Mouse (Mus musculus) limb, embryonic 13.5 days (tissue): ENCODE data around the gene Scube3. TPM values are rescaled to one million over a fixed set of nuclear protein-coding genes. Genes with fewer than 3 reads are reported as not detected.

Experiments used
- ATAC-seq: fragments of 200-750 bp; cut with Nextera tagmentation; 2 replicates; pipeline ENCODE4 v1.8.0; 2017; ENCODE audit warnings: low read depth, moderate number of reproducible peaks, moderate TSS enrichment; ENCODE audit not compliant: low FRiP score
- H3K27ac ChIP-seq: fragments of 300-500 bp; sonication (generic); 2 replicates; pipeline ENCODE4 v1.5.1; 2015; ENCODE audit warnings: inconsistent platforms, mild to moderate bottlenecking, moderate library complexity
- H3K27me3 ChIP-seq: fragments of 300-500 bp; sonication (generic); 2 replicates; pipeline ENCODE4 v1.6.1; 2015; ENCODE audit warnings: mild to moderate bottlenecking, inconsistent platforms
- H3K36me3 ChIP-seq: fragments of 300-500 bp; sonication (generic); 2 replicates; pipeline ENCODE4 v1.6.1; 2015; ENCODE audit warnings: inconsistent platforms, mild to moderate bottlenecking, moderate library complexity
- H3K4me1 ChIP-seq: fragments of 300-500 bp; sonication (generic); 2 replicates; pipeline ENCODE4 v1.6.1; 2015; ENCODE audit warnings: inconsistent platforms
- H3K4me2 ChIP-seq: fragments of 300-500 bp; sonication (generic); replicated peaks from 2 replicates; pipeline ENCODE4 v1.6.1; 2015; ENCODE audit warnings: inconsistent platforms, mild to moderate bottlenecking, moderate library complexity
- H3K4me3 ChIP-seq: fragments of 300-500 bp; sonication (generic); 2 replicates; pipeline ENCODE4 v1.5.1; 2015; ENCODE audit warnings: moderate library complexity, mild to moderate bottlenecking, inconsistent platforms
- H3K9ac ChIP-seq: fragments of 300-500 bp; sonication (generic); 2 replicates; pipeline ENCODE4 v1.6.1; 2015; ENCODE audit warnings: mild to moderate bottlenecking, inconsistent platforms
- H3K9me3 ChIP-seq: fragments of 300-500 bp; sonication (generic); 2 replicates; pipeline ENCODE4 v1.6.1; 2016; ENCODE audit warnings: inconsistent platforms
- WGBS: fragments of 180-500 bp; shearing (Covaris S2); methylation state at CpG from one replicate; pipeline ENCODE4 v1.1.7; 2015; 5-methylcytosine and 5-hydroxymethylcytosine counted together
- polyA plus RNA-seq: library from polyadenylated mRNA; unstranded; fragments of >200 nt; fragmentation: Nextera tagmentation; extraction: Ambion mirVana; gene quantifications from 2 replicates; pipeline ENCODE4 v1.2.1, GENCODE M21; 2015

Gene Scube3
- polyA plus RNA-seq, 1 experiment from 2014 or later: 10.3 TPM

- peaks cover 56% of the 10 kb centered on the region for H3K36me3 ChIP-seq
- no peak for ATAC-seq
- no peaks in the 10 kb centered on the region for H3K9me3 ChIP-seq
- WGBS: 77% methylated on average over 6 of the region's 6 CpGs
- no peak overlapping the region for H3K27ac ChIP-seq
- H3K4me3 ChIP-seq: no peak overlapping the region
- no peak overlapping the region for H3K4me2 ChIP-seq
- H3K27me3 ChIP-seq: no peaks in the 10 kb centered on the region
- H3K9ac ChIP-seq: no peak overlapping the region
- peaks cover 40% of the 10 kb centered on the region for H3K4me1 ChIP-seq
These were observed 11.2 kb downstream of the Scube3 start for GRCm38 (mm10) chr17:28153095-28153494.

DNA sequence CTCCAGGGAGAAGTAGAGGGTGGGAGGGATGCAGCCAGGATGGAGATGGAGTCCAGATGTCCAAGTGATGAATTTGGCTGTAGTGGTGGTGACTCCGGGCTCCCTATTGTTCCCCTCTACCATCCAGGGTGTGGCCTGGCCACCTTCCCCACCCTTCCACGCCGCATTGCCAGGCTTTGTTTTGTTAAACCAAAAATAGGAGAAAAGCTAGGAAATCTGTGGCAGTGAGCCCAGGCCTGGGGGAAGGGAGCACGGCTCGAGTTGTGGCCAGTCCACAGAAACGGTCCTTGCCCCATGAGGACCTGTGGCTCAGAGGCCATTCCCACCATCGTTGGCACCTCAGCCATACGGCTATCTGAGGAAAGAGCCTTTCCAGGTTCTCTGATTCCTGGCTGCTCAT, 13.0 kb downstream of the Scube3 start:
- Histone ChIP-seq H3K9me3 (no peaks in the 10 kb centered on the region), H3K36me3 (peaks cover 56% of the 10 kb centered on the region), H3K4me3 (no peak overlapping the region), H3K27ac (no peak overlapping the region), H3K27me3 (no peaks in the 10 kb centered on the region), H3K9ac (no peak overlapping the region), H3K4me2 (no peak overlapping the region), H3K4me1 (peaks cover 40% of the 10 kb centered on the region)
- ATAC-seq: no peak
- WGBS: 87% methylated on average over 8 of the region's 8 CpGs

GRCm38 (mm10) chr17:28160361-28160760, 18.4 kb downstream of the Scube3 start:
- Histone ChIP-seq H3K9ac (no peak overlapping the region), H3K36me3 (peaks cover 73% of the 10 kb centered on the region), H3K4me1 (peaks cover 54% of the 10 kb centered on the region), H3K27ac (peak overlapping the region; percentile 22; the same call in 1 of the 2 replicates), H3K27me3 (0 out of 2 replicates have a peak, but pooled peaks cover 6% of the 10 kb centered on the region), H3K9me3 (no peaks in the 10 kb centered on the region), H3K4me2 (peak overlapping the region; percentile 36), H3K4me3 (no peak overlapping the region)
- peak; percentile 8; the same call in 1 of the 2 replicates for ATAC-seq
- 6% methylated on average over 10 of the region's 10 CpGs for WGBS

DNA sequence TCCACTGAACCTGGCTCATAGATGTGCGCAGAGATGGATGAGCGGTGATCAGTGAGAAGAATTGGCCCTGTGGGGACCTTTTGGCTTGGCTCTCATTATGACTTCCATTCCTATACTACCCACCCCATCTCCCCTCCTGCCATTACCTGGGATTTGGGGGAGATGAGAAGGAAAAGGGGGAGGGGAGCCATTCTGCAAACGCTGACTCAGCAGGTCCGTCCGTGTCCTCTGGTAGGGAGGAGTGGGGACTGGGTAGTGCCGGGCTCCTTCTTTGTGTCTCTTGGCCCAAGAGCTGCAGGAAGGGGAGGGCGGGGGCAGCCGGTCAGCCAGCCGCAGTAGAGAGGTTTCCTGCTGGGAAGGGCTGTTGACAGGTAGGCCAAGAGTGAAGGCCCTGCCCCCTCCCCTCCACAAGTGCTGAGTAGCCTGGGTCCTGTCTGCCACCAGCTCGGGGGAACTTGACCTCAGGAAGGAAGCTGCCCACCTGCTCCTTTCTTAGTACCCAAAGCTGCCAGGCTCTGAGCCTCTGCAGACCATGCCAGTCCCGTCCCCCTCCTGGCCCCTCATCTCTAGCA, 19.5 kb downstream of the Scube3 start:
- Histone ChIP-seq H3K9ac (no peak overlapping the region), H3K36me3 (peaks cover 73% of the 10 kb centered on the region), H3K27ac (no peak overlapping the region), H3K9me3 (no peaks in the 10 kb centered on the region), H3K4me1 (peaks cover 54% of the 10 kb centered on the region), H3K27me3 (0 out of 2 replicates have a peak, but pooled peaks cover 6% of the 10 kb centered on the region), H3K4me2 (no peak overlapping the region; the same call in 1 of the 2 replicates), H3K4me3 (no peak overlapping the region)
- 32% methylated on average over 10 of the region's 11 CpGs for WGBS
- no peak for ATAC-seq

GRCm38 (mm10) chr17:28163666-28164065, 21.7 kb downstream of the Scube3 start:
- 13% methylated on average over 6 of the region's 6 CpGs for WGBS
- H3K27ac ChIP-seq: no peak overlapping the region
- ATAC-seq: no peak
- H3K9ac ChIP-seq: no peak overlapping the region
- H3K4me2 ChIP-seq: no peak overlapping the region
- H3K9me3 ChIP-seq: no peaks in the 10 kb centered on the region
- H3K27me3 ChIP-seq: 0 out of 2 replicates have a peak, but pooled peaks cover 6% of the 10 kb centered on the region
- H3K4me3 ChIP-seq: no peak overlapping the region
- H3K4me1 ChIP-seq: peaks cover 35% of the 10 kb centered on the region
- H3K36me3 ChIP-seq: peaks cover 80% of the 10 kb centered on the region

- no peak for ATAC-seq
- Histone ChIP-seq H3K4me2 (no peak overlapping the region), H3K4me1 (peaks cover 30% of the 10 kb centered on the region), H3K36me3 (peaks cover 55% of the 10 kb centered on the region), H3K9me3 (no peaks in the 10 kb centered on the region), H3K27me3 (no peaks in the 10 kb centered on the region), H3K27ac (peak overlapping the region; percentile 22; the same call in 1 of the 2 replicates), H3K4me3 (no peak overlapping the region), H3K9ac (no peak overlapping the region; the same call in 1 of the 2 replicates)
- 77% methylated on average over 6 of the region's 6 CpGs for WGBS
These were observed 28.7 kb downstream of the Scube3 start for GRCm38 (mm10) chr17:28170460-28171305.

GRCm38 (mm10) chr17:28172690-28173089, 30.7 kb downstream of the Scube3 start:
- Histone ChIP-seq H3K4me1 (peaks cover 41% of the 10 kb centered on the region), H3K4me2 (no peak overlapping the region), H3K9me3 (no peaks in the 10 kb centered on the region), H3K36me3 (peaks cover 35% of the 10 kb centered on the region), H3K27me3 (no peaks in the 10 kb centered on the region), H3K27ac (no peak overlapping the region), H3K9ac (peak overlapping the region; percentile 43; the same call in 1 of the 2 replicates), H3K4me3 (no peak overlapping the region)
- WGBS: 63% methylated on average over 9 of the region's 9 CpGs
- ATAC-seq: no peak

DNA sequence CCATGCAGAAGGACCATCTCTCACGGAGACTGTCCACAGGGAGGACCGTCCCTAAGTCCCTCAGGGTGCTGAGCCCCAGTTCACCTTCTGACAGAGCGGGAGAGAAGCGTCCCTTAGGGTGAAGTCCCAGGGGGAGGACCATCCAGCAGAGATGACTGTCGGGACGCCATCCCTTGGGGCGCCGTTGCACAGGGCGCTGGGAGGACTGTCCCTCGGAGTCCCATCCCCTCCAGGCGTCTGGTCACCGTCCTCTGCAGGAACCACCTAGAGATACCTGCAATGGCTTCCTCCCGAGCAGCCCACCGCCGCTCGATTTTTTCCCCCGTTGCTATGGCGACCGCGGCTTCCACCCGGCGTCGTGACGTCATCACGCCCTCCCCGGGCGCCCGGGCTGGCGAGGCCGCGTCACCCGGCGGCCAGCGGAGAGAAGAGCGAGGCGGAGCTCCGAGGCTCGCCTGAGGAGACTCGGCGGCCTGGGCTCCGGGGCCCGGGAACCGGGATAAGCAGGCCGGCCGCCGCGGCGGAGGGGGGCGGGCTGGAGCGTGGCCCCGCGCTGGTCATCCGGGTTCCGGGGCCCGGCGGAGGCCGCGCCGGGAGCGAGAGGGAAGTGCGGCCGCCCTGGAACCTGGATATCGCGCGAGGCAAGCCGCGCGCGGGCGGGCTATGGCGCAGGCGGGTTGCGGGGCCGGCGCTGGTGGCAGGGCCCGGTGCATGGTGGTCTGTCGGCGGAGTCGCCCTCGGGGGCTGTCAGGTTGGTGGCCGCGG, 35.0 kb downstream of the Scube3 start, which contains the start of gene Zfp523:
Gene Zfp523 (plus strand): TSS at position 355 of the 765 bp plus-strand sequence.
- H3K27me3 ChIP-seq: no peaks in the 10 kb centered on the region
- peak; percentile 86 for ATAC-seq
- H3K4me1 ChIP-seq: peaks cover 60% of the 10 kb centered on the region
- no peaks in the 10 kb centered on the region for H3K9me3 ChIP-seq
- H3K27ac ChIP-seq: peak within 1 kb of the TSS; percentile 94
- H3K9ac ChIP-seq: peak within 1 kb of the TSS; percentile 95
- peak within 1 kb of the TSS; percentile 98 for H3K4me2 ChIP-seq
- peaks cover 3% of the 10 kb centered on the region; the same call in 1 of the 2 replicates for H3K36me3 ChIP-seq
- peak within 1 kb of the TSS; percentile 76 for H3K4me3 ChIP-seq
- WGBS: under 1% methylated on average over 67 of the region's 82 CpGs

- 11% methylated on average over 14 of the region's 22 CpGs for WGBS
- H3K4me2 ChIP-seq: peak overlapping the region; percentile 98
- peak overlapping the region; percentile 95 for H3K9ac ChIP-seq
- no peaks in the 10 kb centered on the region for H3K27me3 ChIP-seq
- peaks cover 57% of the 10 kb centered on the region for H3K4me1 ChIP-seq
- ATAC-seq: peak; percentile 72
- peak overlapping the region; percentile 94 for H3K27ac ChIP-seq
- peaks cover 3% of the 10 kb centered on the region; the same call in 1 of the 2 replicates for H3K36me3 ChIP-seq
- H3K9me3 ChIP-seq: no peaks in the 10 kb centered on the region
- peak overlapping the region; percentile 76 for H3K4me3 ChIP-seq
These were observed 35.7 kb downstream of the Scube3 start for GRCm38 (mm10) chr17:28177540-28178046.

GRCm38 (mm10) chr17:28180331-28180730, 38.4 kb downstream of the Scube3 start:
- no peak overlapping the region for H3K4me2 ChIP-seq
- no peaks in the 10 kb centered on the region for H3K9me3 ChIP-seq
- H3K27me3 ChIP-seq: no peaks in the 10 kb centered on the region
- peaks cover 58% of the 10 kb centered on the region for H3K4me1 ChIP-seq
- H3K27ac ChIP-seq: no peak overlapping the region
- H3K4me3 ChIP-seq: no peak overlapping the region
- peaks cover 3% of the 10 kb centered on the region; the same call in 1 of the 2 replicates for H3K36me3 ChIP-seq
- 70% methylated on average over 4 of the region's 4 CpGs for WGBS
- no peak for ATAC-seq
- peak overlapping the region; percentile 8; the same call in 1 of the 2 replicates for H3K9ac ChIP-seq

DNA sequence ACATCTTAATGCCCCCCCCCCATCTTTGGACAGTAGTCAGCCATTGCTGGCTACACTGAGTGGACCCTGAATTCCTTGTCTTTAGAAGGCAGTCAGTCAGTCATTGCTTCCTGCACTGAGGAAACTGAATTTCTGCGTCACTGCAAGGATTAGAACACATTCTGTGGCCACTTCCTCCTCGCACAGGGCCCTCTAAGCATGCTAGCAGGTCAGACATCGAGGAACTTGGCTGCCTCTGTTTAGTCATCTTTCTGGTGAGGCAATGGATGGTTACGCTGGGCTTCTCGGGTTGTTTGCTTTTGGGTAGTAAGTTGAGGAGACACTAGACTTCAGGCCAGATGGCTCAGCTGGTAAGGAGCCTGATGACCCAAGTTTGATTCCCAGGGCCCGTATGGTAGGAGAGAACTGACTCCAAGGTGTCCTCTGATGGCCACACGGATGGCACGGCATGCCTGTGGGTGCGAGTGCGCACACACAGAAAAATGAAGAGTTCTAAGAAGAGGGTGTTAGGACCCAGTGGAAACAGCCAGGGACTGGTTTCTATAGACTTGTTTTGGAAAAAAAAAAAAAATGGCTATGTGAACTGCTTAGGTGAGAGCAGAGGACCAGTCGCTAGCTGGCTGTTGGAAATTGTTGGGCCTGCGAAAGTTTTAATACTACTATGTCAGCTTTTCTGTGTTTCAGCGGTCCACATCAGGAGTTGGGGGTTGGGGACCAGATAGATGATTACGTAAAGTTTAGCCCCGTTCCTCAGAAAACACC, 39.0 kb downstream of the Scube3 start:
- H3K27ac ChIP-seq: no peak overlapping the region
- 0 out of 2 replicates have a peak overlapping the region, but pooled peaks have one; percentile 8 for H3K9ac ChIP-seq
- peaks cover 3% of the 10 kb centered on the region; the same call in 1 of the 2 replicates for H3K36me3 ChIP-seq
- 82% methylated on average over 15 of the region's 15 CpGs for WGBS
- ATAC-seq: no peak
- peaks cover 52% of the 10 kb centered on the region for H3K4me1 ChIP-seq
- no peaks in the 10 kb centered on the region for H3K9me3 ChIP-seq
- H3K27me3 ChIP-seq: no peaks in the 10 kb centered on the region
- no peak overlapping the region for H3K4me3 ChIP-seq
- no peak overlapping the region for H3K4me2 ChIP-seq
